Mouse (Mus musculus) lung, postnatal 0 days (tissue): Measurements from ENCODE around the gene Padi3.

Experiments
- CTCF ChIP-seq: IDR thresholded peaks from 2 replicates; pipeline ENCODE4 v1.5.1; 2016; ENCODE audit warnings: antibody characterized with exemption, mild to moderate bottlenecking
- EP300 ChIP-seq: IDR thresholded peaks from 2 replicates; pipeline ENCODE4 v1.6.1; 2016; ENCODE audit warnings: antibody characterized with exemption, mild to moderate bottlenecking, control low read depth

DNA sequence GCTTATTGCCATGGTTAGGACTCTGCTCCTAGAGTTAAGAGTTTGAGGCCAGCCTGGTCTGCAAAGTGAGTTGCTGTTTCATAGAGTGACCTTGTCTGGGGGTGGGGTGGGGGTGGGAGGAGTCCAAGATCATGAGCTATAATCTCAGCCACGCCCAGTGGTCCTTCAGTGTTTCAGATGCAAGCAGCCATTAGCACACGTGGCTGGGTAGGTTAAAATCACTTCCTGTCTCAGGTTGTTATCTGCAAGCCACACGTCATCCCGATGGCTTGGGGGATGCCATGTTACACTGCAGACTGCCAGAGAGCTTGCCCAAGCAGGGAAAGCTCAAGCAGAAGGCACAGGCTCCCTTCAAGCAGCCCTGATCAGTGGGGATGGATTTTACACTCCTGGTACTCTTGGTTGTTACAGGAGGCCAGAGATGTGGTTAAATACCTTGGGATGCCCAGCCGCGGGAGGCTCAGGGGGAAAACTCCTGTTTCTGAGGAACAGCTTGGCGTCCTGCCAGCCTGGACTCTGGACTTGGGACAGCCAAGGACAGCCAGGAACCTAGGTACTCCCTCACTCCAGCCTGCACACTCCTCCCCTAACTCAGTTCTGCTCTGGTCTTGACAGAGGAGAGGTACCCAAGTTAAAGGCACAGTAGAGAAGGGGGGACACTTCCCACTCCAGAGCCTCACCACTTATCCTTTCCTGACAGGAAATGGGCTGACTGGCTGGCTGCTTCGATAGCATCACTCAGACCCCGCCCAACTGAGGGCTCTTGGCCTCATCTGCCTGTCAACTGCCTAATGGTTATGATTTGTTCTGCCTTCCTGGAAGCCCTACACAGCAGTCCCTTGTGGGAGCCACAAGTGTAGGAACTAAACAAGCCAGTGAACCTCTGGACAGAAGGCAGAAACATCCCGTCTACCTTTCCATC is 5.8 kb upstream of the Padi3 start:
- no peak for TF ChIP-seq CTCF
- no peak for TF ChIP-seq EP300
